Mouse (Mus musculus) forebrain, embryonic 12.5 days (tissue): ENCODE results near the gene Zfp57. TPM values are rescaled to one million over a fixed set of nuclear protein-coding genes. Genes with fewer than 3 reads are reported as not detected.
"Not testable (repeated sequence)": the region's sequence is repeated elsewhere in the genome, so short reads cannot be mapped to it uniquely, and the experiment has no call there.

Source experiments
- ATAC-seq: fragments of 200-750 bp; cut with Nextera tagmentation; 2 replicates; pipeline ENCODE4 v1.8.0; 2017; ENCODE audit warnings: moderate TSS enrichment; ENCODE audit not compliant: low FRiP score
- H3K27ac ChIP-seq: fragments of 300-500 bp; sonication (generic); 2 replicates; pipeline ENCODE4 v1.5.1; 2016; ENCODE audit warnings: mild to moderate bottlenecking
- H3K27me3 ChIP-seq: fragments of 300-500 bp; sonication (generic); 2 replicates; pipeline ENCODE4 v1.6.1; 2016; ENCODE audit warnings: mild to moderate bottlenecking
- H3K36me3 ChIP-seq: fragments of 300-500 bp; sonication (generic); replicated peaks from 2 replicates; pipeline ENCODE4 v1.6.1; 2016; ENCODE audit warnings: mild to moderate bottlenecking
- H3K4me1 ChIP-seq: fragments of 300-500 bp; sonication (generic); 2 replicates; pipeline ENCODE4 v1.6.1; 2016
- H3K4me2 ChIP-seq: fragments of 300-500 bp; sonication (generic); 2 replicates; pipeline ENCODE4 v1.6.1; 2016; ENCODE audit warnings: mild to moderate bottlenecking, moderate library complexity
- H3K4me3 ChIP-seq: fragments of 300-500 bp; sonication (generic); replicated peaks from 2 replicates; pipeline ENCODE4 v1.5.1; 2016; ENCODE audit warnings: mild to moderate bottlenecking
- H3K9ac ChIP-seq: fragments of 300-500 bp; sonication (generic); 2 replicates; pipeline ENCODE4 v1.6.1; 2016; ENCODE audit warnings: mild to moderate bottlenecking
- H3K9me3 ChIP-seq: fragments of 300-500 bp; sonication (generic); 2 replicates; pipeline ENCODE4 v1.6.1; 2016
- WGBS: fragments of 180-500 bp; shearing (Covaris S2); methylation state at CpG from one replicate; pipeline ENCODE4 v1.1.7; 2016; 5-methylcytosine and 5-hydroxymethylcytosine counted together
- polyA plus RNA-seq: library from polyadenylated mRNA; unstranded; fragments of >200 nt; fragmentation: Nextera tagmentation; extraction: Ambion mirVana; gene quantifications from 2 replicates; pipeline ENCODE4 v1.2.1, GENCODE M21; 2016

Gene Zfp57
- polyA plus RNA-seq, 1 experiment from 2014 or later, result 197 TPM

- H3K4me3 ChIP-seq, result peak overlapping the region; percentile 79
- H3K4me2 ChIP-seq, result peak overlapping the region; percentile 67
- no peaks in the 10 kb centered on the region for H3K9me3 ChIP-seq
- peaks cover 13% of the 10 kb centered on the region for H3K4me1 ChIP-seq
- H3K9ac ChIP-seq, result peak overlapping the region; percentile 91
- peak; percentile 89 for ATAC-seq
- H3K27ac ChIP-seq, result peak overlapping the region; percentile 94
- H3K36me3 ChIP-seq, result peaks cover 31% of the 10 kb centered on the region
- WGBS, result under 1% methylated on average over 49 of the region's 49 CpGs
- H3K27me3 ChIP-seq, result no peaks in the 10 kb centered on the region; the same call in 1 of the 2 replicates
Measured at GRCm38 (mm10) chr17:37002364-37003330, 1.7 kb downstream of the Zfp57 start.

- H3K27ac ChIP-seq, result peak overlapping the region; percentile 94
- WGBS, result 30% methylated on average over 4 of the region's 4 CpGs
Measured at GRCm38 (mm10) chr17:37003366-37003765, 2.4 kb downstream of the Zfp57 start.

GRCm38 (mm10) chr17:37008161-37008560 is 7.2 kb downstream of the Zfp57 start:
- Histone ChIP-seq H3K36me3 (peaks cover 69% of the 10 kb centered on the region), H3K27ac (no peak overlapping the region), H3K9ac (no peak overlapping the region), H3K4me2 (no peak overlapping the region), H3K9me3 (no peaks in the 10 kb centered on the region), H3K4me3 (no peak overlapping the region), H3K4me1 (peaks cover 10% of the 10 kb centered on the region), H3K27me3 (no peaks in the 10 kb centered on the region)
- 96% methylated on average over 6 of the region's 6 CpGs for WGBS
- ATAC-seq, result no peak

More at GRCm38 (mm10) chr17:37003366-37003765, 2.4 kb downstream of the Zfp57 start:
- Histone ChIP-seq H3K9me3 (no peaks in the 10 kb centered on the region), H3K27me3 (no peaks in the 10 kb centered on the region; the same call in 1 of the 2 replicates), H3K4me1 (peaks cover 13% of the 10 kb centered on the region), H3K36me3 (peaks cover 38% of the 10 kb centered on the region), H3K4me3 (peak overlapping the region; percentile 79), H3K9ac (peak overlapping the region; percentile 91), H3K4me2 (peak overlapping the region; percentile 67)
- ATAC-seq, result no peak; the same call in 1 of the 2 replicates

GRCm38 (mm10) chr17:37009460-37010042 is 8.6 kb downstream of the Zfp57 start:
- Histone ChIP-seq H3K36me3 (peaks cover 67% of the 10 kb centered on the region), H3K4me2 (no peak overlapping the region), H3K9me3 (no peaks in the 10 kb centered on the region), H3K9ac (no peak overlapping the region), H3K4me3 (no peak overlapping the region), H3K27ac (no peak overlapping the region), H3K4me1 (no peaks in the 10 kb centered on the region; the same call in 1 of the 2 replicates), H3K27me3 (no peaks in the 10 kb centered on the region)
- 97% methylated on average over 17 of the region's 17 CpGs for whole genome bisulfite sequencing
- no peak for ATAC-seq

GRCm38 (mm10) chr17:37011719-37012118 is 10.8 kb downstream of the Zfp57 start:
- 68% methylated on average over 3 of the region's 3 CpGs for WGBS
- no peaks in the 10 kb centered on the region for H3K9me3 ChIP-seq
- no peak overlapping the region for H3K9ac ChIP-seq
- no peak overlapping the region for H3K27ac ChIP-seq
- H3K4me2 ChIP-seq, result no peak overlapping the region
- H3K4me1 ChIP-seq, result no peaks in the 10 kb centered on the region
- no peak overlapping the region for H3K4me3 ChIP-seq
- H3K27me3 ChIP-seq, result no peaks in the 10 kb centered on the region
- ATAC-seq, result no peak
- peaks cover 47% of the 10 kb centered on the region for H3K36me3 ChIP-seq

- Histone ChIP-seq H3K27me3 (no peaks in the 10 kb centered on the region), H3K9ac (no peak overlapping the region), H3K27ac (no peak overlapping the region), H3K4me1 (no peaks in the 10 kb centered on the region), H3K4me2 (no peak overlapping the region), H3K9me3 (no peaks in the 10 kb centered on the region), H3K4me3 (no peak overlapping the region), H3K36me3 (peaks cover 43% of the 10 kb centered on the region)
- no peak for ATAC-seq
- 78% methylated on average over 5 of the region's 5 CpGs for WGBS
Measured at GRCm38 (mm10) chr17:37012141-37012540, 11.2 kb downstream of the Zfp57 start.

GRCm38 (mm10) chr17:37016333-37016732 is 15.4 kb downstream of the Zfp57 start:
- no peak for ATAC-seq
- Histone ChIP-seq H3K9me3 (no peaks in the 10 kb centered on the region), H3K4me1 (no peaks in the 10 kb centered on the region), H3K36me3 (peaks cover 2% of the 10 kb centered on the region), H3K9ac (no peak overlapping the region), H3K27me3 (no peaks in the 10 kb centered on the region), H3K4me2 (no peak overlapping the region), H3K4me3 (no peak overlapping the region), H3K27ac (no peak overlapping the region)

GRCm38 (mm10) chr17:37018328-37018727 is 17.4 kb downstream of the Zfp57 start:
- H3K9ac ChIP-seq, result no peak overlapping the region
- H3K4me2 ChIP-seq, result no peak overlapping the region
- no peak for ATAC-seq
- H3K27ac ChIP-seq, result 0 out of 2 replicates have a peak overlapping the region, but pooled peaks have one; percentile 9
- no peaks in the 10 kb centered on the region for H3K36me3 ChIP-seq
- no peak overlapping the region for H3K4me3 ChIP-seq
- H3K9me3 ChIP-seq, result no peaks in the 10 kb centered on the region
- WGBS, result 66% methylated on average over 3 of the region's 3 CpGs
- no peaks in the 10 kb centered on the region for H3K4me1 ChIP-seq
- H3K27me3 ChIP-seq, result no peaks in the 10 kb centered on the region

- WGBS, result 97% methylated on average over 5 of the region's 5 CpGs
- H3K9ac ChIP-seq, ATAC-seq: not testable (repeated sequence)
Measured at GRCm38 (mm10) chr17:37019242-37019641, 18.3 kb downstream of the Zfp57 start.

GRCm38 (mm10) chr17:37022628-37023576 is 21.9 kb downstream of the Zfp57 start, which contains the start of gene Mog:
TSS of gene Mog (minus strand) at chr17:37023398.
- Histone ChIP-seq H3K9ac (no peak within 1 kb of the TSS), H3K4me2 (no peak within 1 kb of the TSS), H3K4me1 (peaks cover 7% of the 10 kb centered on the region; the same call in 1 of the 2 replicates), H3K36me3 (no peaks in the 10 kb centered on the region), H3K9me3 (no peaks in the 10 kb centered on the region), H3K27ac (no peak within 1 kb of the TSS), H3K4me3 (no peak within 1 kb of the TSS), H3K27me3 (no peaks in the 10 kb centered on the region)
- no peak for ATAC-seq
- 83% methylated on average over 9 of the region's 9 CpGs for WGBS

More at GRCm38 (mm10) chr17:37019242-37019641, 18.3 kb downstream of the Zfp57 start:
- H3K36me3 ChIP-seq, H3K9me3 ChIP-seq, H3K4me2 ChIP-seq, H3K27ac ChIP-seq, H3K4me3 ChIP-seq, H3K27me3 ChIP-seq, H3K4me1 ChIP-seq: not testable (repeated sequence)

- Histone ChIP-seq H3K9me3 (no peaks in the 10 kb centered on the region), H3K4me1 (peaks cover 11% of the 10 kb centered on the region; the same call in 1 of the 2 replicates), H3K9ac (no peak overlapping the region), H3K27me3 (no peaks in the 10 kb centered on the region), H3K4me3 (no peak overlapping the region), H3K4me2 (no peak overlapping the region), H3K36me3 (no peaks in the 10 kb centered on the region), H3K27ac (no peak overlapping the region)
- ATAC-seq, result no peak
- WGBS, result 59% methylated on average over 2 of the region's 2 CpGs
Measured at GRCm38 (mm10) chr17:37026425-37026824, 25.5 kb downstream of the Zfp57 start.
